Mouse (Mus musculus) left cerebral cortex, adult 2 months (tissue): Measurements from ENCODE around the gene Plcd3. TPM values are rescaled to one million over a fixed set of nuclear protein-coding genes. Genes with fewer than 3 reads are reported as not detected.
A peak's percentile ranks its signal among the peaks of the same experiment; 100 is the strongest.

Experiments
- DNase-seq, 2 experiments: peaks; one replicate each; pipeline ENCODE4 v3.0.0; 2021 to 2022; ENCODE audit warnings: low spot score in 2 of 2, mixed read lengths in 1 of 2; ENCODE audit errors: extremely low spot score in 1 of 2
- H3K27ac ChIP-seq: fragments of 200-600 bp; 2 replicates; pipeline ENCODE4 v1.8.1; 2022
- H3K4me3 ChIP-seq: fragments of 200-600 bp; 2 replicates; pipeline ENCODE4 v1.8.1; 2022
- CTCF ChIP-seq: fragments of 200-600 bp; IDR thresholded peaks from 2 replicates; pipeline ENCODE4 v1.8.1; 2022; ENCODE audit warnings: antibody characterized with exemption, mild to moderate bottlenecking, moderate library complexity
- intact Hi-C: fragments of 180-260 bp; cut with DNase I; formaldehyde crosslinking; loops from one replicate; pipeline ENCODE4 v1.15.1; 2025
- total RNA-seq, 2 experiments: library from RNA; stranded (reverse); gene quantifications; 2 replicates each; pipeline ENCODE4 v1.2.3; 2021

Gene Plcd3
- total RNA-seq, 2 experiments from 2014 or later, result 16.5 to 19.0 TPM

GRCm38 (mm10) chr11:103093862-103094833 lies 7.3 kb downstream of the Plcd3 start:
- TF ChIP-seq CTCF, result no peak
- intact Hi-C loops, result no loop called here

DNA sequence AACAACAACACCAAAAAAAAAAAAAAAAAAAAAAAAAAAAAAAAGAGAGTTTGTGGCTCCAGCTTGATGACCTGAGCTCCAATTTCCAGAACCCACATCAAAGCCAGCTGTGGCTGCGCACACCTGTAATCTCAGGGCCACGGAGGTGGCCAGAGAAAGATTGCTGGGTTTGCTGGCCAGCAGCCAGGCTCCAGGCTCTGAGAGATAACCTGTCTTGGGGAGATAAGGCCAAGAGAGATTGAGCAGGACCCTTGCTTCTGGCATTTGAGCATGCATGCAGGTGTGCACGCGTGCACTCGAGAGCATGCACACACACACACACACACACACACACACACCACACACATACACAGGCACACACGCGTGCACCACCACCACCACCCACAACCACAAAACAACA lies 8.2 kb downstream of the Plcd3 start:
- no peak for DNase-seq
- intact Hi-C loops, result no loop called here
- H3K27ac ChIP-seq, result no peak overlapping the region
- no peak overlapping the region for H3K4me3 ChIP-seq
- no peak for TF ChIP-seq CTCF

More at GRCm38 (mm10) chr11:103093862-103094833, 7.3 kb downstream of the Plcd3 start:
- H3K27ac ChIP-seq, result no peak overlapping the region
- no peak for DNase-seq
- no peak overlapping the region for H3K4me3 ChIP-seq

DNA sequence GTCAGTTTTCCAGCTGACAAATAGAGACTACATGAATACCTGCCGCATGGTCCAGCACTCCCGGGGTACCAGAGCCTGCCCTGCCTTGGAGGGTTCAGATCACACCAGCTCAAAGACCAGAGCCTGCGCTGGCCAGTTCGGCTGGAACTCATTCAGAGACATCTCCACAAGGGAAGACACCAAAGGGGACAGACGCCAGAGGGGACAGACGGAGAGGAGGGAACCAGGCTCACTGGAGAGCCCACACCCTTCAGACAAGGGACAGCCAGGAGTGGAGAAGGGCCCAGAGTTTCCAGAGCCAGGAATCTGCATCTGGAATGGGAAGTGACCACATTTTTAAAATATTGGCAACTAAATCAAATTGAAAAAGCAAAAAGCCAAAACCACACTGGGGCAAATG lies 19.8 kb downstream of the Plcd3 start:
- Histone ChIP-seq H3K4me3 (no peak overlapping the region), H3K27ac (no peak overlapping the region)
- TF ChIP-seq CTCF, result no peak
- DNase-seq, result no peak
- intact Hi-C loops, result no loop called here

DNA sequence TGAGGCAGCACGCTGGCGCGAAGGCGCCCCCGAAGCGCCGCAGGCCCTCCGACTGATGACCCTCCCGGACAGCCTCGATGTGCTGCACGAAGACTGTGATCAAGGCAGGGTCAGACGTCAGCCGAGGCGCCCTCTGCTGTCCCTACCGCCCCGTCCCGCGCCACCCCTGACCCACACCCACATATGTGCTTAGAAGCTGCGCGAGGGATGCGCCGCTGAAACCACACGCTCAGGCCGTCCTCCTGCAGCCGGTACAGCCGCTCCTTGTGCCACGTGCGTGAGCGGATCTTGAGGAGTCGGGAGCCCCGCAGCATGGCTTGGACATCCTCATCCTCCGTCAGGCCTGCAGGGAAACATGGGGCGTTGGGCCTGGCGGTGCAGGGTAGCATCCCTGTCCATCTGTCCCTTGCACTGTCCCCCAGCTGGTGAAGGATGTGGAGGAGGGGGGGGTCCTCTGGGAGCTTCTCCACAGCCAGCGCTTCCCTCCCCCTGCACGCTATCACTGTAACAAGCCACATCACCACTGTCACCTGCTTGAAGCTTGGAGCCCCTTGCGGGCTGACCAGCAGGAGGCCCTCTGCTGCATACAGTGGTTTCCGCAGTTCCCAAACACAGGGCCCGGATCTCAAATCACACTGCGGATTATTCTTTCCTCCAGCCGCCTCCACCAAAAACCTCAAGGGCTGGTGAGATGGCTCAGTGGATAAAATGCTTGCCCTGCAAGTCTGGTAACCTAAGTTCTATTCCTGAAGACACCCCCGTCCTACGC lies 21.0 kb downstream of the Plcd3 start:
- DNase-seq, result no peak
- peak; percentile 9; the same call in 1 of the 2 replicates for TF ChIP-seq CTCF
- H3K4me3 ChIP-seq, result no peak overlapping the region
- H3K27ac ChIP-seq, result peak overlapping the region; percentile 61
- intact Hi-C loops, result no loop called here

- no peak for TF ChIP-seq CTCF
- no peak for DNase-seq
- Histone ChIP-seq H3K27ac (no peak overlapping the region), H3K4me3 (no peak overlapping the region)
- intact Hi-C loops, result no loop called here
These were observed 23.3 kb downstream of the Plcd3 start for GRCm38 (mm10) chr11:103078131-103078530.

DNA sequence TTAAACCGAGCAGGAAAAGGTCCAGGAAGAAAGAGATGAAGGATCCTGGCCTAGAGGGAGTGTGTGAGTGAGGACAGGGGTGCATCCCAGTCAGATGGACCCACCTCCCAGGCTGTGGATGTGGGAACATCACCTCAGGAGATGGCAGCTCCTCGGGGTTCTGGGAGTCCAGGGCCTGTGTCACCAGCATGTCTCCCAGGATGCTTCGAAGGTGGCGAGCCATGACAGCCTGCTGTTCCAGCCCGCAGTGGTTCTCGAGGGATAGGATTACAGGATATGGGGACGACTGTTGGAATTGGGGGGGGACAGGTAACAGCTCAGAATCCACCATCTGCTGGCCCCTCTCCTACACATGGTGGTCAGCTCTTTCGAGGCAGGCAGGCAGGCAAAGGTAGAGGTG lies 24.9 kb downstream of the Plcd3 start:
- intact Hi-C loops, result no loop called here

DNA sequence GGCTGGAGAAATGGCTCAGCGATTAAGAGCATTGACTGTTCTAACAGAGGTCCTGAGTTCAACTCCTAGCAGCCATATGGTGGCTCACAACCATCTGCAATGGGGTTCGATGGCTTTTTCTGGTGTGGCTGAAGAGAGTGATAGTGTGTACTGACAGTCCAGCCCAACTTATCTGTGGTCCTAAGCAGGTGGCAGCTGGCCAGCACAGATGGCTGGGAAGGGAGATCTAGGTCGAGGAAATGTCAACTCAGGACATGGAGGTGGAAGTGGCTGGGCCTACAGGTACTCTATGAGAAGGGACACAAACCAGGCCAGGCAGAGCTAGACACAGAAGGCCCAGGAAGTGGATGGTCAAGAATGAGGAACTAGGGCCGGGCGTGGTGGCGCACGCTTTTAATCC lies 25.4 kb downstream of the Plcd3 start:
- DNase-seq, result no peak
- intact Hi-C loops, result no loop called here
- TF ChIP-seq CTCF, result no peak

More for the DNA sequence above, 24.9 kb downstream of the Plcd3 start:
- TF ChIP-seq CTCF, result no peak
- no peak overlapping the region for H3K27ac ChIP-seq
- H3K4me3 ChIP-seq, result no peak overlapping the region
- DNase-seq, result no peak

DNA sequence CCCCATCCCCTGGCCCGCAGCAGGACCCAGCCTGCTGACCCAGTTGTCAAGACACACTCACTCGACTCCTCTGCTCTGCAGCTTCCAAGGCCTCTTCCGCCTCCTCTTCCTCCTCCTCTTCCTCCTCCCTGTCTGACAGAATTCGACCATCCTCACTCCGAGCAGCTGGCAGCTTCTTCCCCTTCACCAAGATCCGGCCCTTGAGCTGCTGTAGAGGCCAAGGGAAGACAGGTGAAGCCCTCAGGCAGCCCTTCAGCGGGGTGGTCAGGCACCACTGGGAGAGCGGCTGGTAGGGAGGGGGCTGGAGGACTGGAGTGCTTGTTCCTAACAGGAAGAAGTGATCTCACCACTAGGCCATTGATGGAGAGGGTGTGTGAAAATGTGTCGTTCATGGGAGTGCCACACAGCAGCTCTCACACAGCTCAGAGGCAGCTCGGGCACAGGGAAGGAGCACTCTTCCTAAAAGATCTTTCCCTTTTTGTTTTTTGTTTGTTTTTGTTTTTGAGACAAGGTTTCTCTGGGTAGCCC lies 26.6 kb downstream of the Plcd3 start:
- no peak overlapping the region for H3K4me3 ChIP-seq
- no peak for DNase-seq
- no peak for TF ChIP-seq CTCF
- intact Hi-C loops, result no loop called here
- H3K27ac ChIP-seq, result peak overlapping the region; percentile 47; the same call in 1 of the 2 replicates

More for the DNA sequence above, 25.4 kb downstream of the Plcd3 start:
- no peak overlapping the region for H3K4me3 ChIP-seq
- no peak overlapping the region for H3K27ac ChIP-seq

- Histone ChIP-seq H3K27ac (no peak overlapping the region), H3K4me3 (no peak overlapping the region)
- DNase-seq, result no peak
- no peak for TF ChIP-seq CTCF
- intact Hi-C loops, result no loop called here
These were observed 27.3 kb downstream of the Plcd3 start for GRCm38 (mm10) chr11:103074121-103074650.

DNA sequence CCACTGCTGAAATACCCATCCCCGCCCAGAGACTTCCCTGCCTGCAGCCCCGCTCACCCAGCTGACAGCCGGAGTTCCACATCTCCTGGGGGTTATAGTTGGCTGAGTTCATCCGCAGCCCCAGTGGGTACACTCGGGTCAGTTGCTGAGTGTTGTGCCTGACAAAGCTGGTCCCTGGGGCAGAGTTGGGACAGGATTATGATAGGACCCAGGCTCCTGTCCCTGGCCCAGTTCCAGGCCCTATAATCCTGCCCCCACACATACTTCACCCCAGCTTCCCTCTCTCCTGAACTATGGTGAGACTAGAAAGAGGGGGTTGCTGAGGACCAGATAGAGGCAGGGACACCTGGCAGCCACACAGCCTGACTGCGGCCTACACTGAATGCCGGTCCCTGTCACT lies 27.8 kb downstream of the Plcd3 start:
- no peak overlapping the region for H3K4me3 ChIP-seq
- no peak for DNase-seq
- no peak overlapping the region for H3K27ac ChIP-seq
- intact Hi-C loops, result no loop called here
- TF ChIP-seq CTCF, result no peak

- Histone ChIP-seq H3K4me3 (no peak overlapping the region), H3K27ac (no peak overlapping the region)
- no peak for TF ChIP-seq CTCF
- no peak for DNase-seq
- intact Hi-C loops, result no loop called here
These were observed 31.1 kb downstream of the Plcd3 start for GRCm38 (mm10) chr11:103070322-103070880.

GRCm38 (mm10) chr11:103069731-103070130 lies 31.7 kb downstream of the Plcd3 start:
- intact Hi-C loops, result no loop called here
- TF ChIP-seq CTCF, result no peak

More at GRCm38 (mm10) chr11:103069731-103070130, 31.7 kb downstream of the Plcd3 start:
- no peak overlapping the region for H3K4me3 ChIP-seq
- DNase-seq, result no peak
- no peak overlapping the region for H3K27ac ChIP-seq
